Mouse (Mus musculus) cerebellum, adult (tissue): ENCODE data around the gene Mapre3.

Source experiments
- ATAC-seq: cut with Nextera tagmentation; 2 replicates; pipeline ENCODE4 v1.9.2; 2017; ENCODE audit warnings: mild to moderate bottlenecking, moderate library complexity, mixed read lengths; ENCODE audit not compliant: insufficient number of reproducible peaks, low FRiP score, low TSS enrichment

Mapre3 gene

GRCm38 (mm10) chr5:30823091-30823490 lies 8.7 kb downstream of the Mapre3 start:
- no peak for ATAC-seq

GRCm38 (mm10) chr5:30824124-30824988 lies 9.9 kb downstream of the Mapre3 start:
- no peak for ATAC-seq

GRCm38 (mm10) chr5:30825166-30825565 lies 10.7 kb downstream of the Mapre3 start:
- ATAC-seq, result 0 out of 2 replicates have a peak, but pooled peaks have one; percentile 11

GRCm38 (mm10) chr5:30825821-30826220 lies 11.4 kb downstream of the Mapre3 start:
- peak; percentile 56; the same call in 1 of the 2 replicates for ATAC-seq

GRCm38 (mm10) chr5:30833416-30833815 lies 19.0 kb downstream of the Mapre3 start:
- no peak for ATAC-seq

- ATAC-seq, result no peak
These were observed 25.3 kb downstream of the Mapre3 start for GRCm38 (mm10) chr5:30839731-30840130.

GRCm38 (mm10) chr5:30841896-30842295 lies 27.5 kb downstream of the Mapre3 start:
- ATAC-seq, result no peak

- ATAC-seq, result no peak
These were observed 35.6 kb downstream of the Mapre3 start for GRCm38 (mm10) chr5:30849891-30850555.

GRCm38 (mm10) chr5:30850556-30850925 lies 36.1 kb downstream of the Mapre3 start:
- ATAC-seq, result no peak

- ATAC-seq, result no peak
These were observed 39.1 kb downstream of the Mapre3 start for GRCm38 (mm10) chr5:30853522-30853921.

GRCm38 (mm10) chr5:30855674-30856073 lies 41.2 kb downstream of the Mapre3 start:
- no peak for ATAC-seq

GRCm38 (mm10) chr5:30856124-30856523 lies 41.7 kb downstream of the Mapre3 start:
- no peak for ATAC-seq

- ATAC-seq, result no peak
These were observed 49.4 kb downstream of the Mapre3 start for GRCm38 (mm10) chr5:30863852-30864251.

GRCm38 (mm10) chr5:30864322-30864721 lies 49.9 kb downstream of the Mapre3 start:
- no peak for ATAC-seq

GRCm38 (mm10) chr5:30866871-30867270 lies 52.4 kb downstream of the Mapre3 start:
- ATAC-seq, result no peak

GRCm38 (mm10) chr5:30867712-30868111 lies 53.3 kb downstream of the Mapre3 start, which contains the start of gene Tmem214:
Tmem214 (plus strand) TSS chr5:30868012.
- ATAC-seq, result no peak

- no peak for ATAC-seq
These were observed 54.5 kb downstream of the Mapre3 start for GRCm38 (mm10) chr5:30868981-30869380.

- peak; percentile 89 for ATAC-seq
These were observed 55.1 kb downstream of the Mapre3 start for GRCm38 (mm10) chr5:30869405-30870130.

- no peak for ATAC-seq
These were observed 55.6 kb downstream of the Mapre3 start for GRCm38 (mm10) chr5:30870131-30870406.

- ATAC-seq, result no peak
These were observed 58.1 kb downstream of the Mapre3 start for GRCm38 (mm10) chr5:30872574-30872973.

- no peak for ATAC-seq
These were observed 59.9 kb downstream of the Mapre3 start for GRCm38 (mm10) chr5:30874365-30874764.
